Mouse (Mus musculus): ENCODE measurements around the gene Hsd17b2. TPM values are rescaled to one million over a fixed set of nuclear protein-coding genes. Genes with fewer than 3 reads are reported as not detected.
"Not testable (repeated sequence)": the region's sequence is repeated elsewhere in the genome, so short reads cannot be mapped to it uniquely, and the experiment has no call there.

Gene Hsd17b2
- polyA plus RNA-seq, 1 experiment, result 5.2 TPM

DNA sequence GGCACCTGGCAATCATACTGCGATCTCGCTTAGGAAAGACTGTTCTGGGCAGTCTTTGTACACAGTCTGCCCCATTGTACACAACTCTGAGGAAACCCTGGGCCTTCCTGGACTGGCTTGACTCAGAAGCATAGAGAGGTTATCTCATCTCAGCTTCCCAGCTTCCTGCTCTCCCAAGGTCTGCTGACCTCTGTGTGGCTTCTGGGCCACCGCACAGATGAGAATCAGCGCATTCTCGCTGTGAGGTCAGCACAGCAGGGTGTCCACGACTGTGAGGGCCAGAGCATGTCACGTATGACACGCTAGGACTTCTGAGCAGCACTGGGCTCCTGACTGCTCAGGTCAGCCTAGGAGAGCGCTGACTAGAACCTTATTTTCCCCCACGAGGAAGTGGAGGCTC is 29.3 kb downstream of the Hsd17b2 start:
- Histone ChIP-seq H3K4me1 (ENCODE audit: control insufficient read depth, insufficient read depth, low read length) (no peaks in the 10 kb centered on the region), H3K4me3 (replicated peaks; ENCODE audit: extremely low read depth, low read depth, low read length) (no peak overlapping the region)
- WGBS, result 44% methylated on average over 10 of the region's 10 CpGs
- TF ChIP-seq CTCF (IDR thresholded peaks at IDR 0.05; ENCODE audit: insufficient read depth, low read length) (no peak), POLR2A (IDR thresholded peaks at IDR 0.05; ENCODE audit: borderline replicate concordance, extremely low read depth, low read depth, low read length) (no peak)
- no peak for DNase-seq

- 72% methylated on average over 3 of the region's 3 CpGs for WGBS
- H3K4me1 ChIP-seq (ENCODE audit: control insufficient read depth, insufficient read depth, low read length), result no peaks in the 10 kb centered on the region
- DNase-seq, result no peak
- no peak for TF ChIP-seq POLR2A (IDR thresholded peaks at IDR 0.05; ENCODE audit: borderline replicate concordance, extremely low read depth, low read depth, low read length)
- no peak overlapping the region for H3K4me3 ChIP-seq (replicated peaks; ENCODE audit: extremely low read depth, low read depth, low read length)
Measured at GRCm38 (mm10) chr8:117736657-117737175, 35.0 kb downstream of the Hsd17b2 start.

GRCm38 (mm10) chr8:117738206-117738605 is 36.5 kb downstream of the Hsd17b2 start:
- H3K4me1 ChIP-seq (ENCODE audit: control insufficient read depth, insufficient read depth, low read length); H3K4me3 ChIP-seq (replicated peaks; ENCODE audit: extremely low read depth, low read depth, low read length); DNase-seq: not testable (repeated sequence)
- 94% methylated on average over 1 of the region's 1 CpGs for WGBS

DNA sequence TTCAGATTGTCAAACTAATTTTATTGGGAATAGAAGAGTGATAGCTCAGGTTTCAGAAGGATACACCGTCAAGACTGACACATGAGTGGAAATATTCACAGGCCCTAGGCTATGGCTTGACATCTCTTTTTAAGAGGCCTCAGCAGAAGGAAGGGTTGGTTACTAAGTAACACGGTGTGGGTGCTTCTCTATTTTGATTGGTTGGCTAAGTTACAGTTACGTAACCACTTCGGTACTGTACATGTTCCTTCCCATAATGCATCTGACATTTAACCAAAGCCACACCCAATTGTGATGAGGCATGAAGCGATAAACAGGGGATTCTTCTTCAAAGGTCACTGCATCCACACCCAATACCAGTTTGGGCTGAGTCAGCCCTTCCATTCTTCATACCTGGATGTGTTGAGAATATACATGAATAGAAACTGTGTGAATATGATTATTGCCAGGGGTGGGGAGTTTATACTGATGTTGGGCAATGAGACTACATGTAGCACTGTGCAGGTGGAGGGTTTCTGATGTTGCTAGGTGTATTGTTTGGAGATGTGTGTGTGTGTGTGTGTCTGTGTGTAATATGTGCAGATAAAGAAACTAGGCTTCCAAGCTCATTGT is 38.8 kb downstream of the Hsd17b2 start:
- 71% methylated on average over 5 of the region's 5 CpGs for WGBS
- TF ChIP-seq CTCF (IDR thresholded peaks at IDR 0.05; ENCODE audit: insufficient read depth, low read length) (no peak), POLR2A (IDR thresholded peaks at IDR 0.05; ENCODE audit: borderline replicate concordance, extremely low read depth, low read depth, low read length) (no peak)
- H3K4me1 ChIP-seq (ENCODE audit: control insufficient read depth, insufficient read depth, low read length), result no peaks in the 10 kb centered on the region
- no peak for DNase-seq
- no peak overlapping the region for H3K4me3 ChIP-seq (replicated peaks; ENCODE audit: extremely low read depth, low read depth, low read length)

GRCm38 (mm10) chr8:117742431-117743012 is 40.8 kb downstream of the Hsd17b2 start:
- 70% methylated on average over 15 of the region's 15 CpGs for whole genome bisulfite sequencing
- no peak for TF ChIP-seq CTCF (IDR thresholded peaks at IDR 0.05; ENCODE audit: insufficient read depth, low read length)
- TF ChIP-seq POLR2A (IDR thresholded peaks at IDR 0.05; ENCODE audit: borderline replicate concordance, extremely low read depth, low read depth, low read length), result no peak

DNA sequence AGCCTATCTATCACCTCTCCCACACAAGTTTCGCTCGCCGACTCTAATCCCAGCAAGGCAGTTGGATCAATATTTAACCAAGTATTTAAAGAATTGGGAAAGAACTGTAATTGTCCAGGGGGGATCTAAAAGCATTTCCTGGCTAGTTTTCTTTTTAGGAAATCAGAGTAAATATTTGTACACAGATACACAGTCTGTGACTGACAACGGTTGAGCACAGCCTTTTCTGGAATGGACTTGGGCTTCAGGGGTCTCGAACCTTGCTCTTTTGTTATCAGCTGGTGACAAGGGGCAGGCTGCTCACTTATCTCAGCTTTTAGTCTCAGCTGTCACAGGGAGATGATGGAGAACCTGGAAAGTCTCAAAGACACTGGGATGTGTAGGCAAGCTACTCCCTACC is 44.9 kb downstream of the Hsd17b2 start:
- 63% methylated on average over 5 of the region's 5 CpGs for WGBS
- Histone ChIP-seq H3K4me3 (replicated peaks; ENCODE audit: extremely low read depth, low read depth, low read length) (no peak overlapping the region), H3K4me1 (ENCODE audit: control insufficient read depth, insufficient read depth, low read length) (no peaks in the 10 kb centered on the region)
- no peak for TF ChIP-seq POLR2A (IDR thresholded peaks at IDR 0.05; ENCODE audit: borderline replicate concordance, extremely low read depth, low read depth, low read length)
- no peak for TF ChIP-seq CTCF (IDR thresholded peaks at IDR 0.05; ENCODE audit: insufficient read depth, low read length)
- DNase-seq, result no peak

More at GRCm38 (mm10) chr8:117742431-117743012, 40.8 kb downstream of the Hsd17b2 start:
- no peak overlapping the region for H3K4me3 ChIP-seq (replicated peaks; ENCODE audit: extremely low read depth, low read depth, low read length)
- no peak for DNase-seq
- no peaks in the 10 kb centered on the region for H3K4me1 ChIP-seq (ENCODE audit: control insufficient read depth, insufficient read depth, low read length)

- no peaks in the 10 kb centered on the region for H3K4me1 ChIP-seq (ENCODE audit: control insufficient read depth, insufficient read depth, low read length)
- WGBS, result 27% methylated on average over 2 of the region's 2 CpGs
- H3K4me3 ChIP-seq (replicated peaks; ENCODE audit: extremely low read depth, low read depth, low read length), result no peak overlapping the region
- TF ChIP-seq POLR2A (IDR thresholded peaks at IDR 0.05; ENCODE audit: borderline replicate concordance, extremely low read depth, low read depth, low read length) (no peak), CTCF (IDR thresholded peaks at IDR 0.05; ENCODE audit: insufficient read depth, low read length) (no peak)
- DNase-seq, result no peak
Measured at GRCm38 (mm10) chr8:117747428-117747827, 45.7 kb downstream of the Hsd17b2 start.

DNA sequence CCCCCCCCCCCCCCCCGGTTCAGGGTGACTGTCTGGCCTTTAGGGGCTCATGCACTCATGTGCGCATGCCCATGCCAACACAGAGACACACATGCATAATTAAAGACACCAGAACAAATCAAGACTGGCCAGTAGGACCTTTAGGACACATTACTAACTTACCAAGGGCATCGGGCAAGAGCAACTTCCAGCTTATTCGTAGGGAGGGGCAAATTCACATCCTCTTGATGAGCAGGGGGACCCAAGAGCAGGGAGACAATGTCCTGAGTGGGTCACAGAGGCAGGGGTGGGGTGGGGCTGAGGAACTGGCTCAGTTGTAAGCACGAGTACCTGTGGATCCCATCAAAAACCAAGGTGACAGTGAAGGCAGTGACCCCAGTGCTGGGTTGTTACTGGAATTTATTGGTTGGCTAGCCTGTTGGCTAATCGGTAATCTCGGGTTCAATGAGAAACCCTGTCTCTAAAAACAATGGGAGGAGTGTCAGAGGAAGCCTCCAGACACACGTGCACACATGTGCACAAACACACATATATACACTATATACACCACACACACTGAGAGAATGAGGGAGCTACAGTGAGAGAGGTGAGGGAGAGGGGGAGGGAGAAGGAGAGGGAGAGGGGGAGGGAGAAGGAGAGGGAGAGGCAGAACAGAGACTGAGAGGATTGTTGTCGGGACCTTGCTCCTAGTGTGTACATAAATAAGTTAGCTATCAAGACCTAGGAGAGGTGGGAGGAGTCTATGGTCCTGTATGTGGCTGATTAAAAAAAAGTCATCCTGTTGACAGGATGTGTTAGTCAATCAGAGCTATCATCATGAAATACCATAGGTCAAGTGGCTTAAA is 46.4 kb downstream of the Hsd17b2 start:
- TF ChIP-seq CTCF (IDR thresholded peaks at IDR 0.05; ENCODE audit: insufficient read depth, low read length), result no peak
- no peak for TF ChIP-seq POLR2A (IDR thresholded peaks at IDR 0.05; ENCODE audit: borderline replicate concordance, extremely low read depth, low read depth, low read length)
- WGBS, result 71% methylated on average over 9 of the region's 9 CpGs
- DNase-seq, result no peak
- H3K4me3 ChIP-seq (replicated peaks; ENCODE audit: extremely low read depth, low read depth, low read length), result no peak overlapping the region
- H3K4me1 ChIP-seq (ENCODE audit: control insufficient read depth, insufficient read depth, low read length), result no peaks in the 10 kb centered on the region

- WGBS, result 67% methylated on average over 2 of the region's 2 CpGs
- H3K4me3 ChIP-seq (replicated peaks; ENCODE audit: extremely low read depth, low read depth, low read length), result no peak overlapping the region
- TF ChIP-seq CTCF (IDR thresholded peaks at IDR 0.05; ENCODE audit: insufficient read depth, low read length), result no peak
- TF ChIP-seq POLR2A (IDR thresholded peaks at IDR 0.05; ENCODE audit: borderline replicate concordance, extremely low read depth, low read depth, low read length), result no peak
- no peak for DNase-seq
- H3K4me1 ChIP-seq (ENCODE audit: control insufficient read depth, insufficient read depth, low read length), result no peaks in the 10 kb centered on the region
Measured at GRCm38 (mm10) chr8:117749436-117749835, 47.7 kb downstream of the Hsd17b2 start.
